Mouse (Mus musculus): ENCODE data around the gene Serf1. TPM values are rescaled to one million over a fixed set of nuclear protein-coding genes. Genes with fewer than 3 reads are reported as not detected.

Serf1 gene
- polyA plus RNA-seq (2015; fragmentation: Nextera tagmentation; extraction: Ambion mirVana) = 464 and 478 TPM in 2 replicates

DNA sequence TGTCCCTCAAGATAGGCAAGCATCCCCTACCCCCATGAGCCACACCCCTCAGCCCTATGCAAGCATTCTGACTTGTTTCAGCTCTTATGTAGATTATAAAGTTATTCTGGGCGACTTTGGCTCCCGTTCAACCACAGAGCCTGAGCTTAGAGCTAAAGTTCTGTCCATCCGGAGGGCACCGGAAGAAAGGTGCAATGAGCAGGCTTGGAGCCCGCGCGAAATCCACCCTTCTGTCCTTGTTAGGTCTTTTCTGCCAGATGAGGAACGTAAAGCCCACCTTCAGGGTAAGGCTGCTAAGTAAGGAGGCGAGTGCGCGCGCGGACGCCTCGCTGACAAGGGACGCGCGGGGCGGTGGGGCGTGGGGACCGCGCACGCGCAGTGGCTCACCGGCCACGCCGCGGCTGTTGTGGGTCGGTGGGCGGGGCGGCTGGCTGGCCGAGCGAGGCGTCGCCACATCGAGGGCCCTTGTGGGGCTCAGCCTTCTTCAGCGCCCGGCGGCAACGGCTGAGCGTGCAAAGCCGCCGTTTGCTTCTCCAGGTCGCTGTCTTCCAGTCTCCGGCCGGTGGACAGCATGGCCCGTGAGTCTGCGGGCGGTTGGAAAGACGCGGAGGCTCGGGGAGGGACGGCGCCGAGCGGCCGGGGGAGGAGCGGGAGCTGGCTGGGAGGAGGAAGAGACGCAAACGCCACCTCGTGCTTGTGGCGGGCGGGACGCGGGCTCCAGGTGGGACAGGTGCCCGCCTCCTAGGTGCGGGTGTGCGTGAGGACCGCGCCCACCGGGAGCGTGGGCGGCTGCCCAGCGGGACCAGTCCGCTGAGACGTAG lies at the start of gene Serf1:
Gene Serf1, plus strand, starts transcription at position 361 of the 821 bp plus-strand sequence.
- Histone ChIP-seq H3K4me3 (peak within 1 kb of the TSS; percentile 86), H3K36me3 (peaks cover 16% of the 10 kb centered on the region), H3K9me3 (no peaks in the 10 kb centered on the region), H3K4me1 (replicated peaks) (peaks cover 32% of the 10 kb centered on the region), H3K27ac (peak within 1 kb of the TSS; percentile 85), H3K9ac (peak within 1 kb of the TSS; percentile 88), H3K4me2 (peak within 1 kb of the TSS; percentile 64), H3K27me3 (peaks cover 6% of the 10 kb centered on the region; the same call in 1 of the 2 replicates)
- under 1% methylated on average over 75 of the region's 76 CpGs for WGBS
- peak; percentile 73 for ATAC-seq (ENCODE audit: low FRiP score)

DNA sequence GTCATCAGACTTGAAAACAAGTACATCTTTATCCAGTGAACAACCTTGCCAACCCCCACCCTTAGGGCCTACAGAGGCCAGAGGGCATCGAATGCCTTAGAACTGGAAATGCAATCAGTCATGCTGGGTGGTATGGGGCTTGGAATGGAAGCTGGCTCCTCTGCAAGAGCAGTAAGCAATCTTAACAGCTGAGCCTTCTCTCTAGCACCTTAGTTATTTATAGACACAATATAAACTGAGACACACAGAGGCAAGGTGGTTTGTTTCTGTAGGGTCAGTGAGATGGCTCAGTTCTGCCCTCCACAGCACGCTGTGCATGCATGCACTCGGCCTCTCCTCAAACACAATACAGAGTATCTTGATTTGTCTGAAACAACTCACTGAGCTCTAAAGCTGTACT lies 43.9 kb upstream of the Serf1 start:
- WGBS = 97% methylated on average over 3 of the region's 3 CpGs
- no peak for ATAC-seq (ENCODE audit: low FRiP score)
- no peak overlapping the region for H3K4me3 ChIP-seq

DNA sequence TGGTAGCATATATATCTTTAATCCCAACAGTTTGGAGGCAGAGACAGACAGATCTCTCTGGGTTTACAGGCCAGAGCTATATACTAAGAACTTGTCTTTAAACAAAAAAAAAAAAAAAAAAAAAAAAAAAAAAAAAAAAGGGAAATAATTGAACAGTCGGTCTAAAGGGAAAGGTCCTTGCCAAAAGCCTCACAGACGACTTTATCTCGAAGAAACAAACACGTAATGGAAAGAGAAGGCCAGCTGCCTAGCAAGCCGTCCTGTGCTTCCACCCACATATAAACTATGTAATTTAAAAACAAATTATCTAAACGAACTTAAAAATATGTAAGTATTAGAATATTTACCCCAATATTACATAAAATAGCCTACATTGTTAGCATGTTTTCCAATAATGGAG lies 40.0 kb upstream of the Serf1 start:
- Histone ChIP-seq H3K4me1 (replicated peaks) (no peaks in the 10 kb centered on the region), H3K4me3 (no peak overlapping the region), H3K9me3 (no peaks in the 10 kb centered on the region), H3K9ac (no peak overlapping the region), H3K27me3 (no peaks in the 10 kb centered on the region), H3K36me3 (peaks cover 71% of the 10 kb centered on the region), H3K4me2 (no peak overlapping the region), H3K27ac (no peak overlapping the region)
- ATAC-seq (ENCODE audit: low FRiP score) = no peak
- WGBS = 86% methylated on average over 6 of the region's 6 CpGs

More for the DNA sequence above, 43.9 kb upstream of the Serf1 start:
- H3K4me2 ChIP-seq = no peak overlapping the region
- H3K9ac ChIP-seq = no peak overlapping the region
- no peak overlapping the region for H3K27ac ChIP-seq
- no peaks in the 10 kb centered on the region for H3K27me3 ChIP-seq
- H3K4me1 ChIP-seq (replicated peaks) = no peaks in the 10 kb centered on the region
- no peaks in the 10 kb centered on the region for H3K9me3 ChIP-seq
- H3K36me3 ChIP-seq = peaks cover 73% of the 10 kb centered on the region

DNA sequence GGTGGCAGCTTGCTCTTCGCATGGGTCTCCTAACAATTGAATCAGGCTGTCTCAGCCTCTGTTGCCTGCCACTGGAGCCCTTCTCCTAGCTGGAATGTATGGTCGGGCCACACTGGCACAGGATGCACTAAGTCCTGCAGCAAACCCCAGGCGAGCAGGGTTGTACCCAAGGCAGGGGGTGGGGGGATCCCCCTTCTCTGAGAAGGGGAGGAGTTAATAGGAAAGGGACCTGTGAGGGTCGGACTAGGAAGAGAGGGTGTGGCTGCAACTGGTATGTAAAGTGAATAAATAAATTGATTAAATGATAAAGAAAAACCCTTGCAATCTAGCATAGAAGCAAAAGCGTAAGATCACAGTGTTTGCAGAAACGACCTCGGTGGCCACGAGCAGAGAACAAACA lies 36.3 kb upstream of the Serf1 start:
- Histone ChIP-seq H3K4me3 (no peak overlapping the region), H3K9ac (no peak overlapping the region), H3K9me3 (no peaks in the 10 kb centered on the region), H3K27ac (no peak overlapping the region), H3K4me1 (replicated peaks) (no peaks in the 10 kb centered on the region), H3K27me3 (no peaks in the 10 kb centered on the region), H3K4me2 (no peak overlapping the region), H3K36me3 (peaks cover 77% of the 10 kb centered on the region)
- ATAC-seq (ENCODE audit: low FRiP score) = no peak
- 94% methylated on average over 8 of the region's 8 CpGs for WGBS

DNA sequence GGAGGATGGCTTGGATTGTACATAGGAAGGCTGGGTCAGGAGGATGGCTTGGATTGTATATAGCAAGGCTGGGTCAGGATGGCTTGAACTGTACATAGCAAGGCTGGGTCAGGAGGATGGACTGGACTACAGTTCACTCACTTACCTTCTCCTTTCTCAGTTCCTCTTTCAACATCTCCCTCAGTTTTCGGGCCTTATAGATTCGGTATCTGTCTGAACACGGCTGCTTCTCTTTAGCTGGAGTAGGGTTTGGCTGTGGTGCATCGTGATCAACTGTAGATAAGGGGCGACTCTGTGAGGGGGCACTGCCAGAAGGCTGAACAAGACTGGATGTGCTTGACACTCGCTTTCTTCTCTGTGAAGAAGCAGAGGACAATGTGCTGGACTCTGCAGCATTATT lies 9.0 kb upstream of the Serf1 start:
- Histone ChIP-seq H3K4me1 (replicated peaks) (peaks cover 26% of the 10 kb centered on the region), H3K9me3 (no peaks in the 10 kb centered on the region), H3K9ac (0 out of 2 replicates have a peak overlapping the region, but pooled peaks have one; percentile 13), H3K4me3 (no peak overlapping the region), H3K4me2 (no peak overlapping the region), H3K27me3 (no peaks in the 10 kb centered on the region), H3K27ac (no peak overlapping the region), H3K36me3 (peaks cover 44% of the 10 kb centered on the region)
- WGBS = 98% methylated on average over 6 of the region's 6 CpGs
- ATAC-seq (ENCODE audit: low FRiP score) = no peak

DNA sequence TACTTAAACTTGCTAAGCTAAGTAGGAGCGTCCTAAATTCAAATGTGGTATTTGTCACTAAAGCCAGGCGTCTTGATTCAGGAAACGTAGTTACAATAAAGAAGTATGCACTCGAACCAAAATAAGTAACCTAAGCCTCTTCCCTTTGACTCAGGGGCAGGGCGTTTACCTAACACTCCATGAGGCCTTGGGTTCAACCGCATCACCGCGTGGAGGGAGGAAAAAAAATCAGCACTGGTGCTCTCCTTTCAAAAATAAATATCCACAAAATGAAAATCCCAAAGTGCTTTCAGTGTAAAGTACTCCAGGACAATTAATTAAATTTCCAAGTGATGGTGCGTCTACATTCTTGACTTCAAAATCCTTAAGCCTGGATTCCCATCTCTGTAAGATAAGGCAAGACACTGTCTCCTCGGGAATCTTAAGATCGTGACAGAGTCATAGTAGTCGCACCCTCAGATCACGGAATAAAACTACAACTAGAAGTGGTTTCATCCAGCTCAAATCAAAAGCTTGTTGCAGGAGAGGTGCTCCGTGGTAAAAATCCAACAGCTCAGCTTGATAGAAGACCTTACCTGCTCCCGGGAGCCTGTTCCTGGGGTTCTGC lies 4.7 kb upstream of the Serf1 start:
- Histone ChIP-seq H3K27me3 (peaks cover 6% of the 10 kb centered on the region; the same call in 1 of the 2 replicates), H3K4me2 (peak overlapping the region; percentile 86), H3K4me1 (replicated peaks) (peaks cover 35% of the 10 kb centered on the region), H3K9me3 (no peaks in the 10 kb centered on the region), H3K36me3 (peaks cover 7% of the 10 kb centered on the region), H3K27ac (peak overlapping the region; percentile 85), H3K4me3 (peak overlapping the region; percentile 98), H3K9ac (peak overlapping the region; percentile 96)
- peak; percentile 9 for ATAC-seq (ENCODE audit: low FRiP score)
- WGBS = 7% methylated on average over 15 of the region's 15 CpGs

DNA sequence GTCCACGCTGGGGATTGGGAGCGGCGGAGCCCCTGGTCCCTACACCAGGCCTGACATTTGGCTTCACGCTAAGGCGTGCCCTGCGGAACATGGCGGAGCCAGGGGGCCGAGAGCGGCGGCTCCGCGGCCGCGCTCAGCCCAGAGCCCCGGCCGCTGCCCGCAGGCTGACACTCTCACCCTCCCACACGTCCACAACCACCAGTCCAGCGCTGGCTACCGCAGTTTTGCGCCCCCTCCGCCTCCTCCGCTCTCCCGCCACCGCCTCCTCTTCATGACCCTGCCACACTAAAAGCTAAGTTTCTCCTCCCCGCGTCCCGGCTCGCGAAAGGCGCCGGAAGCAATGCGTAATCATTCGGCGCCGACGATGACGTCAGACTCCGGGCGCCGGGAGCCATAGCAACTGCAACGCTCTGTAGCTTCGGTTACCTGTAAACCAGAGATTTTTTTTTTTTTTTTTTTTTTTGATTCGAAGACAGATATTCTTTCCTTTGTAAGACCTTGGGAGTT lies 4.0 kb upstream of the Serf1 start, which contains the start of gene Bdp1:
Gene Bdp1, minus strand, starts transcription at position 323 of the 507 bp plus-strand sequence.
- Histone ChIP-seq H3K4me3 (peak within 1 kb of the TSS; percentile 98), H3K36me3 (peaks cover 2% of the 10 kb centered on the region; the same call in 1 of the 2 replicates), H3K9ac (peak within 1 kb of the TSS; percentile 96), H3K9me3 (no peaks in the 10 kb centered on the region), H3K27me3 (peaks cover 6% of the 10 kb centered on the region; the same call in 1 of the 2 replicates), H3K4me2 (peak within 1 kb of the TSS; percentile 86), H3K27ac (peak within 1 kb of the TSS; percentile 85), H3K4me1 (replicated peaks) (peaks cover 39% of the 10 kb centered on the region)
- ATAC-seq (ENCODE audit: low FRiP score) = peak; percentile 75
- under 1% methylated on average over 44 of the region's 44 CpGs for WGBS

DNA sequence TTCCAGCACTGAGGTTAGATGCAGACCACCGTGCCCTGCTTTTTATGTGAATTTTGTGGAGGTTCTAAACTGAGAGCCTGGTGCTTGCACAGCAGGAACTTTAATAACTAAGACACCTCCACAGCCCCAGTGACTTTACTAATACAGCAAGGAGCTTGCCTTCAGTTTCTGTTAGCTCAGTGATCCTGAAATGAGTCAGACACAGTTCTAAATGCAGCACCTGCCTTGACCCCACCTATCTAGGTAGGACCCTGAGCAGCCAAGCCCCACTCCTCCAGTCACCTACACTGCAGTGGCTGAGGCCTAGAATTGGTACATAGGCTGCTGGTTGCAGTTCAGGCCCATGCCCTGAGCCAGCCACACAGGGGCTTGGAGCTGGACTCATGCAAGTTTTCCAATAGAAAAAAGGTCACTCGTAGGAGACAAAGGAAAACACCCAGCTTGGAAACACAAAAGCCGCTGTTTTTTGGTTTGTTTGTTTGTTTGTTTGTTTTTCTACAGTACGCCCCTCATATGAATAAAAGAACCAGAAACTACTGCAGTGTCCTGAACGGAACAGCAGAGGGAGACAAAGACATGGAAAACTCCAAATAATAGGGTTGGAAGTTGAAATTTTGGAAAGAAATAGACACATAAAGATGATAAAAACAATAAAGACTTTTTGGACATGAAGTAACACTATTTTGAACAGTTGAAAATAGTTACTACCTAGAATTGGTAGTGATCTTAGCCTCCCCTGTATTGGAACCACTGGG lies 4.6 kb downstream of the Serf1 start:
- no peak overlapping the region for H3K27ac ChIP-seq
- H3K9me3 ChIP-seq = no peaks in the 10 kb centered on the region
- no peak overlapping the region for H3K4me2 ChIP-seq
- H3K9ac ChIP-seq = no peak overlapping the region
- peaks cover 21% of the 10 kb centered on the region for H3K4me1 ChIP-seq (replicated peaks)
- no peak for ATAC-seq (ENCODE audit: low FRiP score)
- H3K27me3 ChIP-seq = no peaks in the 10 kb centered on the region
- 39% methylated on average over 5 of the region's 5 CpGs for WGBS
- peaks cover 51% of the 10 kb centered on the region for H3K36me3 ChIP-seq
- no peak overlapping the region for H3K4me3 ChIP-seq

DNA sequence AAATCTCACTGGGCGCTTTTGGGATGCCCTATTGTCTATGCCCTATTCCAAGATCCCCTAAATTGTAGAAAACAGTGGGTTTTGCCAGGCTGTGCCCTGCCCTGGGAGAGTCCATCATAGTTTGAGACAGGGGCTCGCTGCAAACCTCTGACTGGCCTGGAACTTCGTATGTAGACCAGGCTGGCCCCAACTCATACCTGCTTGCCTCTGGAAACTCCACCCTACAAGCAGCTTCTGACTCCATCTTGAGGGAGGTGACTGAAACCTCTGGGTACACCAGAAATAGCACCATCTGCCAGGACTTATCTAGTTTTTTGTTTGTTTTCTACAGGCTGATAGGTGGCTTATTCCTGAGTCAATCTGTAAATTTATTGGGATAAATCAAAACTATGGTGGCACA lies 16.2 kb downstream of the Serf1 start:
- H3K4me1 ChIP-seq (replicated peaks) = peaks cover 17% of the 10 kb centered on the region
- H3K27me3 ChIP-seq = no peaks in the 10 kb centered on the region
- H3K9me3 ChIP-seq = no peaks in the 10 kb centered on the region
- peaks cover 23% of the 10 kb centered on the region for H3K36me3 ChIP-seq
- ATAC-seq (ENCODE audit: low FRiP score) = peak; percentile 12; the same call in 1 of the 2 replicates
- peak overlapping the region; percentile 96 for H3K4me2 ChIP-seq
- H3K27ac ChIP-seq = no peak overlapping the region
- 89% methylated on average over 3 of the region's 3 CpGs for WGBS
- H3K4me3 ChIP-seq = peak overlapping the region; percentile 87
- peak overlapping the region; percentile 87; the same call in 1 of the 2 replicates for H3K9ac ChIP-seq

DNA sequence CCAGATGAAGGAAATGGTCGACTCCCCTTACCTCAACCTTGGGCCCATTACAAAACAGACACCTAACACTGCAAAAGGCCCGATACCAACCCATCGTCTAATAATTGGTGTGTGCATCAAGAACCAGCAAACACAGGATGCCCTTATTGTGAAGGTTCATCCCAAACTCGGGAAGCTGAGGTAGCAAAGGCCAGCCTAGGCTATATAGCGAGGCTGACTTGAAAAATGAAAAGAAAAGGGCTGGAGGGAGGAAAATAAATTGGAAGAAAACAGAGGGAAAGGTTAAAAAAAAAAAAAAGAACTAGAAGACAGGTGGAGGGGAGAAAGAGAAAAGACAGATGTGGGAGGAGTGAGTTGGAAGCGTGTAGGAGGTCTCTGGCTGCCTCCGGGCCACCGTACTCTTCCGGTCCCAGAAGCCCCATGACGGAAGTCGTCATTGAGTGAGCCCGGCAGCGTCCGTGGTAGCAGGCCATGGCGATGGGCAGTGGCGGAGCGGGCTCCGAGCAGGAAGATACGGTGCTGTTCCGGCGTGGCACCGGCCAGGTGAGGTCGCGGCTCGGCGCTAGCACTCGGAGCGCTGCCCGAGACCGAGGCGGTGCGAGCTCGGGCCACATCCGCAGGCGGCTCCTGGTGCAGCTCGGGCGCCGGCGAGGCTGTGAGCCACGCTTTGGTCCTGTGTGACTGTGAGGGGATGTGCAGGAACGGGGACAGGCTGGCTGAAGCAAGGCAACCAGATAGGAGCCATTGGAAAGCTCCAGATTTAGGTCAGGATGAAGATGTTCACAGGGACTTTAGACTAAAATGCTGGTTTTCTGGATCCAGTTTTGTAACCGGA lies 16.8 kb downstream of the Serf1 start, which contains the start of gene Smn1:
Gene Smn1, plus strand, starts transcription at position 430 of the 835 bp plus-strand sequence.
- ATAC-seq (ENCODE audit: low FRiP score) = peak; percentile 97
- peak within 1 kb of the TSS; percentile 87 for H3K4me3 ChIP-seq
- WGBS = 4% methylated on average over 42 of the region's 42 CpGs
- peaks cover 29% of the 10 kb centered on the region for H3K36me3 ChIP-seq
- peak within 1 kb of the TSS; percentile 87 for H3K9ac ChIP-seq
- peak within 1 kb of the TSS; percentile 96 for H3K4me2 ChIP-seq
- peaks cover 17% of the 10 kb centered on the region for H3K4me1 ChIP-seq (replicated peaks)
- H3K27ac ChIP-seq = 0 out of 2 replicates have a peak within 1 kb of the TSS, but pooled peaks have one; percentile 36
- H3K9me3 ChIP-seq = no peaks in the 10 kb centered on the region
- no peaks in the 10 kb centered on the region for H3K27me3 ChIP-seq

DNA sequence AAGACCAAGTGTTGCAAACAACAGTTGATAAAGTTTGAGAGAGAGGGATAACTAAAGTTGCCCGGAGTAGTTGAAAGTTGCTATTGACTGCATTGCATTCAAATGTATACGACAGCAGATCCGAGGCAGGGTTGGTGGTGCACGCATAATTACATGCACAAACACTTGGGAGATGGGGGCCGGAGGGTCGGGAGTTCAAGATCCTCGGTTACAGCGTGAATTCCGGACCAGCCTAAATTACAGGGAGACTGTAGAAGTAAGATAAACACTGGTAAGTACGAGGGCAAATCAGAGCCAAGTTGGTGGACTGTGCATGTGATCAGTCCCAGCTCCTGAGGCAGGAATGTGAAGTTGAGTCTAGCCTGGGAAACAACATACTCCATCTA lies 17.4 kb downstream of the Serf1 start:
- H3K9me3 ChIP-seq = no peaks in the 10 kb centered on the region
- H3K27ac ChIP-seq = no peak overlapping the region
- no peaks in the 10 kb centered on the region for H3K27me3 ChIP-seq
- H3K36me3 ChIP-seq = peaks cover 32% of the 10 kb centered on the region
- H3K4me2 ChIP-seq = peak overlapping the region; percentile 96
- H3K9ac ChIP-seq = peak overlapping the region; percentile 87
- WGBS = 3% methylated on average over 10 of the region's 10 CpGs
- H3K4me3 ChIP-seq = peak overlapping the region; percentile 87
- peaks cover 17% of the 10 kb centered on the region for H3K4me1 ChIP-seq (replicated peaks)
- peak; percentile 44; the same call in 1 of the 2 replicates for ATAC-seq (ENCODE audit: low FRiP score)

Data from hindbrain, embryonic 13.5 days (tissue).